Mouse (Mus musculus): ENCODE measurements around the gene Gm45337. TPM values are rescaled to one million over a fixed set of nuclear protein-coding genes. Genes with fewer than 3 reads are reported as not detected.

Gene Gm45337
- polyA plus RNA-seq, 2 experiments from 2014 or later = not detected

DNA sequence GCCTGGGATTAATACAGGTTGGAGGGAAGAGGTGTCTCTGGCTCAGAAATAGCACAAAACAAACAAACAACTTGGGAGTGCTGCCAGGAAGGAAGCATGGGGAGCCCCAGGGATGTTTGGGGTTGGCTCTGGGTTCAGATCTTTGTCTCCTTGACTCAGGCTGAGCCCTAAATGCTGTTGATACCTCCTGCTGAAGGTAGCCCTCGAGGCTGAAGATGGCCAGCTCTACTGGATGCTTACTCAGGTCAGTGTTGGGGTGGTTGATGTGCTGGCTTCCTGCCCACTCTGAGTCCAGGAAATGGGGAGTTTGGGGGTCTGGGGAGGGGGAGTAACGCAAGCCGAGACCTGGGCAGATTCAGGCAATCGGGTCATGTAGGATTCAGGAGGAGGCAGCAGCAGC is 47.7 kb downstream of the Gm45337 start:
- no peak for ATAC-seq

DNA sequence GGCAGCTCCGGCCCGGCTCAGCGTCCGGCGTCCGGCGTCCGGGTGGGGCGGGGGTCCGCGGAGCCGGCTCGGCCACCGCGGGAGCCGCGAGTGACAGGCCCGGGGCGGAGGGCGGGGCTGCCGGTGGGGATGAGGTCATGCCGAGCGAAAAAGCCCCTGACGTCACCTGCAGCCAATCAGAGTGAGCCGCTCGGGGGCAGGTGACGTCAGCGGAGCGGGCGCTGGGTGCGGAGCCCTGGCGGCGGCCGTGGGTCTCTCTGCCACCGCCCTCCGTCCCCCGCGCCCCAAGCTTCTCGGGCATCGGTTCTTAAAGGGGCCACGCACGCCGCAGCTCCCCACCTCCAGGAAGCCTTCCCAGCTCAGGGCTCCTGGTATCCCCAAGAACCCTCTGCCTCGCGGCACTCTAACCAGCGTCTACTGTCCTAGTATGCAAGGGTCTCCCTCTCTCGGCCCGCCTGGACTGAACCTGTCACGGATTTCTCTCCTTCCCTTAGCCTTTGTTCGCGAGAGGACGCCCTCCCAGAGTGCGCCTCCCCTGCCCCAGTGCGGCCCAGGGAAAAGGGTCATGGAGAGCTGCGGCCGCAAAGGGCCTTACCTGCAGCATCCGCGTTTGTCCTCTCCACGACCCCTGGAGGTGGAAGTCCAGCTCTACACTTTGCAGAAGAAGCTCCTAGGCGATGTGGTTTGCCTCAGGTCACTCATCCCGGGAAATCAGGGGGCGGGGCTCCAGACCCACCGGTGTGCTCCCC is 49.0 kb downstream of the Gm45337 start, which contains the start of gene Dusp8:
Dusp8 (minus strand) TSS at position 661 of the 749 bp plus-strand sequence.
- peak; percentile 89 for ATAC-seq

DNA sequence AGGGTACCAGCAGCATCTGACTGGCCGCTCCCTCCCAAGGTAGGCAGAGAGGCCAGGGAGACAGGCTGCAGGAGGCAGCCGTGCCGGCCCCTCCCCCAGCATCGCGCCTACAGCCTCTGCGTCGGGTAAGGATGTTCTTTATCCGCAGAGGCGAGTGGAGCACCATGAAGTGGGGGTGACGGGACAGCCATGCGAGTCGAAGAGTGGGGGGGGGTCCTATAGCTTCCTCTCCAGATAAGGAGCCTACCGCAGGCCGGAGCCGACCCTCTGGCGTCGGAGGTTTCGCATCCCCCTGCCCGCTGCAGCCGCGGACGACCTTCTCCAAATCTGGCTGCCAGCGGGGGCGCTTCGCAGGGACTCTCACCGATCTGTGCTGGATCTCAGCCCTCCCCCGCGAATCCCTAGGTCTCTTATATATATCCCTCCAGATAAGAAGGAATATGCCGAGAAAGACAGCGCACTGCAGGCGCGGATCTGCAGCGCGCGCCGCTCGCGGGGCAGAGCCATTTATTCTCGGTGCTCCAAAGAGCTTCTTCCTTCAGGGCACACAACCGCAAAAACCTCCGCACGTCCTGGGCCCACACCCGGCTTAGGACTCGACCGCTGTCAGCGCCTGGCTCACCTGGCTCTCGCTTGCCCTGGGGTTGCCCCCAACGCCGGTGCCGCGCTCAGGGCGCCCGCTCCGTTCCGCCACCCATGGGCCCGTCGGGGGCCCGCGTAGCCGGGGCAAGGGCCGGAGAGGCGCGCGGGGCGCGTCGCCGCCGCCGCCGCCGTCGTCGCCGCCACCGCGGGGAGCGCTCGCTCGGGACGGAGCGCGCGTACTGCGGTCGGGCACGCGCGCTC is 49.9 kb downstream of the Gm45337 start:
- peak; percentile 9 for ATAC-seq

GRCm38 (mm10) chr7:142093696-142094240 is 50.6 kb downstream of the Gm45337 start:
- ATAC-seq = no peak

Other genes with a start within 250 kb of the Gm45337 start
- gene Tollip, start 226.1 kb downstream of the Gm45337 start, polyA plus RNA-seq (2017; shearing (Covaris generic)) = 10 to 100 TPM; 18.5 to 34.9 TPM
- under 1 TPM; 0.29 to 0.52 TPM for gene Brsk2, start 194.9 kb downstream of the Gm45337 start, polyA plus RNA-seq (2017; shearing (Covaris generic))
- gene Mob2, start 83.5 kb downstream of the Gm45337 start, polyA plus RNA-seq (2017; shearing (Covaris generic)) = 10 to 100 TPM; 63.0 to 78.7 TPM
- under 1 TPM in 1 of 2 experiments, not detected in 1; 0.17 TPM for gene Dusp8, start 48.8 kb downstream of the Gm45337 start, polyA plus RNA-seq (2017; shearing (Covaris generic))
- not detected for gene Gm45618, start 23.9 kb downstream of the Gm45337 start, polyA plus RNA-seq (2017; shearing (Covaris generic))
- gene Gm39115, start 8.6 kb downstream of the Gm45337 start, polyA plus RNA-seq (2017; shearing (Covaris generic)) = not detected
- gene Gm29735, start 12.5 kb upstream of the Gm45337 start, polyA plus RNA-seq (2017; shearing (Covaris generic)) = not detected
- not detected for gene Gm4553, start 21.1 kb upstream of the Gm45337 start, polyA plus RNA-seq (2017; shearing (Covaris generic))
- gene Krtap5-2, start 31.4 kb upstream of the Gm45337 start, polyA plus RNA-seq (2017; shearing (Covaris generic)) = not detected
- gene Gm10153, start 45.8 kb upstream of the Gm45337 start, polyA plus RNA-seq (2017; shearing (Covaris generic)) = not detected
- not detected for gene Krtap5-3, start 56.8 kb upstream of the Gm45337 start, polyA plus RNA-seq (2017; shearing (Covaris generic))
- gene Gm7579, start 67.3 kb upstream of the Gm45337 start, polyA plus RNA-seq (2017; shearing (Covaris generic)) = not detected
- gene Krtap5-5, start 85.4 kb upstream of the Gm45337 start, polyA plus RNA-seq (2017; shearing (Covaris generic)) = not detected
- gene Gm40460, start 96.5 kb upstream of the Gm45337 start, polyA plus RNA-seq (2017; shearing (Covaris generic)) = not detected
- not detected for gene Gm2431, start 113.7 kb upstream of the Gm45337 start, polyA plus RNA-seq (2017; shearing (Covaris generic))
- not detected for gene Gm4559, start 129.8 kb upstream of the Gm45337 start, polyA plus RNA-seq (2017; shearing (Covaris generic))
- not detected for gene Krtap5-1, start 152.5 kb upstream of the Gm45337 start, polyA plus RNA-seq (2017; shearing (Covaris generic))
- gene Krtap5-4, start 158.9 kb upstream of the Gm45337 start, polyA plus RNA-seq (2017; shearing (Covaris generic)) = not detected
- under 1 TPM in 1 of 2 experiments, not detected in 1; 0.91 TPM for gene Ifitm10, start 229.1 kb upstream of the Gm45337 start, polyA plus RNA-seq (2017; shearing (Covaris generic))
- gene Gm49369, start 238.1 kb upstream of the Gm45337 start, polyA plus RNA-seq (2017; shearing (Covaris generic)) = not detected
- gene Ctsd, start 243.4 kb upstream of the Gm45337 start, polyA plus RNA-seq (2017; shearing (Covaris generic)) = 100 to 1,000 TPM; 277 to 325 TPM